Mouse (Mus musculus): ENCODE data around the gene Epb41l1.

Gene Epb41l1

DNA sequence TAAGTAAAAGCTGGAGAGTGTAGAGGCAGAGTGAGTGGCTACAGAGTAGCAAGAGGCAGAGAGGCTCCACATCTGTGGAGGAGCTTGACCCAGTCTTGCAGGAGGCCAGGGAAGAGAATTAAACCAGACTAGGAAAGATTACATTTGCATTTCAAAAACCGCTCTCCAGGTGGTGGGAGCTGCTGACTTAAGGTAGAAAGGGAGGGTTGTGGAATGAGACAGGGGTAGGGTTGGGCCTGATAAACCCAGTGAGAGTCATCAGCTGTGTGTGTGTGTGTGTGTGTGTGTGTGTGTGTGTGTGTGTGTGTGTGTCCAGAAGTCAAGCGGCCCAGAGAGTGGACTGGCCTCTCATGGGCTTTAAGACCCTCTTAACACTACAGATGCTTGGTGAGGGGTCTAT is 4.9 kb downstream of the Epb41l1 start:
- no peak for DNase-seq (ENCODE audit: low spot score)

- DNase-seq (ENCODE audit: low spot score) = no peak
Measured at GRCm38 (mm10) chr2:156426151-156426550, 5.4 kb downstream of the Epb41l1 start.

DNA sequence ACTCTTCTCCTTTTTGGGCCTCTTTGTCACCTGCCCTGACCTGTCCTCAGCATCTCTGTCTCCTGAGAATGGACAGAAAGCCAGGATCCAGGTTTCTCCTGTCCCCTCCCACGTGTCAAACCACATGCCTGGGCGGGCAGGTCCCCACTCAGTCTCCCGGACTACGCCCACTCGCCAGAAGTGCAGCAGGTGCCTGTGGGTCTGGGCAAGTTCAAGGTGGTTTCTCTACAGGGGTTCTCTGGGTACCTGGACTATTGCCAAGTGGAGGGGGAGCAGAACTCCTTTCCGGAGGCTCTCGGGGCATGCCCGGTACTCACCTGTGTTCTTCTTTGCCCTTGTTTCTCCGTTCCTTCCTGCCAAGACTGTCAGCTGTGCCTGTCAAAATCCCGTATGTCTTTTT is 9.1 kb downstream of the Epb41l1 start:
- DNase-seq (ENCODE audit: low spot score) = no peak

DNA sequence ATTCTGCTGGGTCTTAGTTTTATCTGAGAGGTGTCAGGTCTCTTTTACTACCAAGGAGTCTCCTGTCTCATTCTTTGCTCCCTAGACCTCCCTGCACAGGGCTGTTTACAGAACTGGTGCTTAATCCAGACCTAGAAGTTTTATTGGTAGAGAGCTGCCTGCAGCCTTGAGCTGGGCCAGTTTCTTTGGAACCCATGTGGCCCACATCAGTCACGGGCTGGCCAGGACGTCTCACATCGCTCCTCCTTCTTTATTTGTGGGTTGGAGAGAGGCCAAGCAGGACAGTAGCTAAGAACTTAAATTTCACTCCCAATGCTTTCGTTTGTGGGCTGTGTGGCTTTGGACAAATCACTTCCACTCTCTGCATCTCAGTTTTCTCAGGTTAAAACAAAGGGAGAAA is 9.6 kb downstream of the Epb41l1 start:
- peak; percentile 90 for DNase-seq (ENCODE audit: low spot score)

- no peak for DNase-seq (ENCODE audit: low spot score)
Measured at GRCm38 (mm10) chr2:156431409-156431808, 10.7 kb downstream of the Epb41l1 start.

DNA sequence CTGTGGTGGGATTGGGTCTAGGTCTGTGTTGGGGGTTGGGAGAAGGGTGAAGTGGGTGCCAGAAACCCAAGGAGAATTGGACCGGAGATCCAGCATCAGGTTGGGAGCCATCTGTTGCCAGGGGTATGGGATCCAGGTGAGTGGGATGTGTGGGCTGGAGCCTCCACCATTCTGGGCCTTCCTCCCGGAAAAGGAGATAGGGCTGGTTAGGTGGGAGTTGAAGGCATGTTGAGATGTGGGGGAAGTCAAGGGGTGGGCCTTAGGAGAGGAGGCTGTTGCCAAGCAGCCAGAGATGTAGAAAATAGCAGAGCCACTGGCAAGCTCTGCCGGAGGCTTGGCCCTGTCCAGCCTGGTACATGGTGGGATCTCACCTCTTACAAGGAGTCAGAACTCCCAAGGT is 11.4 kb downstream of the Epb41l1 start:
- no peak for DNase-seq (ENCODE audit: low spot score)

DNA sequence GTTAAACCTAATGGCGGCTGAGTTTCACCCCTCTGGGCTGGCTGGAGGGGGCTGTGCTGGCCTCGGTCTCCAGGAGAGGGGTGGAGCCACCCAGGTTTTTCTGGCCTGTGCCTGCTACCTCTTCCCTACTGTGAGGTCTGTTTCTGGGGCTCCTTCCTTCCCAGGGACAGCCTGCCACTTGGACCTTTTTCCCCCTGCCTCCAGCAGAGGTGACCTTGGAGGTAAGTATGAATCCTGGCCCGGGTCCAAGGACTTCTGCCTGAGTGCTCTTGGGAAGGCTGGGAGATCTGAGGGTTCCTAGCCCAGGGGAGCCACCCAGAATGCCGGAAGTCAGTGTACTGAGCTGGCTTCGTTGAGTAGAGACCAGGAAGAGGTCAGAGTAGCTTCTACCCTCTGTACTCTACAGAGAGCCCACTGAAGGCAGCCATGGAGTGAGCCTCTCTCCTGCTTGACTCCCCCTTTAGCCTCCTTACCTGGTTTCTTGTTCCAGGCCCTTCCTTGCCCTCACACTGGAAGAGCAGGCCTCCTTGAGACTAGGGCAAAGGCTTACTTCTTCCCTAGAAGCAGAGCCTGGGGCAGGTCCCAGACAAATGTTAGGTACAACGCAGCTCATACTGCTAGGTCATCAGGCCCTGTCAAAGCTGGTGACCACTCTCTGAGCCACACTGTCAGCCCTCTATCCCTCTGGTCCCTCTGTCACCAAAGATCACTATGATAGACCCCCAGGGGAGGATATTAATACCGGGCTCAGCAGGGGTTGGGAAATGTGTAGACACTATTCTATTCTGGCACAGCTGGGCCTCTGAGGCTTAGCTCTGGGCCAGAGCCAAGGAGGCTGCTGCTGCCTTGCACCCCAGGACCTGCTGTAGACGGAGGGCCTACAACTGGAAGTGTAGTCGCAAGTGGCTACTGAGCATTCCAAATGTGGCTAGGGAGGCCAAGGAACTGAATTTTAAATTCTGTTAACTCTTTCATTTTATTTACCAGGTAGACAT is 12.5 kb downstream of the Epb41l1 start:
- peak; percentile 83 for DNase-seq (ENCODE audit: low spot score)

DNA sequence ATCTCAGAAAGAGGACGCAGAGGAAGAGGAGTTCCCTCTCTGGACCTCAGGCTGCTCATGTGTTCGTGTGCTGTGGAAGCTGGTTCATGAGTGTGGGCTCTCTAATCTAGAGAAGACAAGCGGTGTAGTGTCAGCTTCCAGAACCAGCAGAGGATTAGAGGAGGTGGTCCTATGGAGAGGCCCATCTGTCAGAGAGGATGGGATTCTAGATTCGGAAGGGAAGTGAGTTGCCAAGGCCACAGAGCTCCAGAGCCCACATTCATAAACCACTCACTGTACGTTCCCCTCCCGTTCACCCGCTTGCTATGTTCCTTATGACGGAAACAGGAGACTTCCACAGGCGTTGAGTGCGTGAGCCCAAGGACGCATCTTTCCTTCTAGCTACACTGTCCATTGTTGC is 16.9 kb downstream of the Epb41l1 start:
- no peak for DNase-seq (ENCODE audit: low spot score)

DNA sequence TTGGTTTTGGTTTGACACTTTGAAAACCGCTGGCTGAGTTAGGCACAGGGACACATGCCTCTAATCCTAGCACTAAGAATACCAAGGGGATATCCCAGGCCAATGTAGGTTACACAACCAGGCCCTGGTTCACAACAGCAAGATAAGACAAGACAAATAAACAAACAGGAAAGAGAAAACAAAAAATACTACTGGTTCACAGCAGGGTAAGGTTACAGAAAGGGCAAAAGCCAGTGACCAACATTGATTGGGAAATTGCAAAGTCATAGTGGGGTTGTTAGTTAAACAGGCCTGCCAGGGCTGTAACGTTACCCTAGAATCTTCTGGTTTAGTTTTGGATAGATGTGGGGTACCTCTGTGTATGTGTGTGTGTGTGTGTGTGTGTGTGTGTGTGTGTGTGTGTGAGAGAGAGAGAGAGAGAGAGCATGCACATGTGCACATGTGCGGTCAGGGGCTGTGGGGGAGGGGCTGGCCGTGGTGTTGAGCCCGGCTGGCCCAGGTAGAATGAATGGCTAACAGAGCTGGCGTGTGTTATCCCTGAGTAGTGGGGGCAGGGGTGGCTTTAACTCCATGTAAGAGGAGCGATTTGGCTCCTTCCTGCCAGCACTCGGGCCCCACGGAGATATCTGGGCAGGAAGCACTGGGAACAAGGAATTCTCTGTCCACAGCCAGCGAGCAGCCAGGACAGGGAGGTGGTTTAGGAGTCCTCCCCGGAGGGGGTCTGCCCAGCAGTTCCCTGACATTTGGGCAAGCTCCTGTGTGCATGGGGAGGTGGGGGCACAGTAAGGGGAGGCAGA is 19.2 kb downstream of the Epb41l1 start:
- peak; percentile 79 for DNase-seq (ENCODE audit: low spot score)

DNA sequence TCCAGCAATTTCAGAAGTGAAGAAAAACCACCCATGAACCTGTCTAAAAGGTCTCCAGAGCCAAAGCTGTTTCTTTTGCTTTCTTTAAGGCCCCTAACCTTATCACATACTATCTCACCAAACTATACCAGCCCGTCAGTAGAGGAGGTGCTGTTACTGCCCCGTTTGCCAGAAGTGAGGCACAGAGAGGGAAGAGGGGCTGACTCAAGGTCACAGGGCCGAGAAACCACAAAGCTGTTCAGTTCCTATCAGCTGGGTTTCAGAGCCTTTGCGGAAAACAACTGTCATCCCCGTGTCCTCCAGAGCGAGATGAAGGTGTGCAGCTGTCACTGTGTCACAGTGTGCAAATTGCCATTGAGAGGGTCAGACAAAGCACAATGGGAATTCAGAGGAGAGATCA is 21.2 kb downstream of the Epb41l1 start:
- DNase-seq (ENCODE audit: low spot score) = no peak

DNA sequence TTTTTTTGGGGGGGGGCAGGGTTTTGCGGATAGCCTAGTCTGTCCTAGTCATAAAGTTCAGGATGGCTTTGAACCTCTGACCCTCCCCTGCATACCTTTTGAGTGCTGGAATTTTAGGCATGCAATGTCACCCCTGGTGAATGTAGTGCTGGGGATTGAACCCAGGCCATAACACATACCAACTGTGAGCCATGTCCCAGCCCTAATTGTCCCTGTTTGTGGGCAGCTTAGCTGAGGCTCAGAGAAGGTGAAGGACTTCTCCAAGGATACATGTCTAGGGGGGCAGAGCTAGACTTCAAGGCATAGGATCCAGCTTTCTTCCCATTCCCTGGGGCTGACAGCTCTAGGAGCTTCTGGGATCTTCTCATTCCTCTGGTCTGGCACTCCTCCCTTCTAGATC is 22.6 kb downstream of the Epb41l1 start:
- DNase-seq (ENCODE audit: low spot score) = no peak

- DNase-seq (ENCODE audit: low spot score) = no peak
Measured at GRCm38 (mm10) chr2:156446489-156447035, 25.9 kb downstream of the Epb41l1 start.

DNA sequence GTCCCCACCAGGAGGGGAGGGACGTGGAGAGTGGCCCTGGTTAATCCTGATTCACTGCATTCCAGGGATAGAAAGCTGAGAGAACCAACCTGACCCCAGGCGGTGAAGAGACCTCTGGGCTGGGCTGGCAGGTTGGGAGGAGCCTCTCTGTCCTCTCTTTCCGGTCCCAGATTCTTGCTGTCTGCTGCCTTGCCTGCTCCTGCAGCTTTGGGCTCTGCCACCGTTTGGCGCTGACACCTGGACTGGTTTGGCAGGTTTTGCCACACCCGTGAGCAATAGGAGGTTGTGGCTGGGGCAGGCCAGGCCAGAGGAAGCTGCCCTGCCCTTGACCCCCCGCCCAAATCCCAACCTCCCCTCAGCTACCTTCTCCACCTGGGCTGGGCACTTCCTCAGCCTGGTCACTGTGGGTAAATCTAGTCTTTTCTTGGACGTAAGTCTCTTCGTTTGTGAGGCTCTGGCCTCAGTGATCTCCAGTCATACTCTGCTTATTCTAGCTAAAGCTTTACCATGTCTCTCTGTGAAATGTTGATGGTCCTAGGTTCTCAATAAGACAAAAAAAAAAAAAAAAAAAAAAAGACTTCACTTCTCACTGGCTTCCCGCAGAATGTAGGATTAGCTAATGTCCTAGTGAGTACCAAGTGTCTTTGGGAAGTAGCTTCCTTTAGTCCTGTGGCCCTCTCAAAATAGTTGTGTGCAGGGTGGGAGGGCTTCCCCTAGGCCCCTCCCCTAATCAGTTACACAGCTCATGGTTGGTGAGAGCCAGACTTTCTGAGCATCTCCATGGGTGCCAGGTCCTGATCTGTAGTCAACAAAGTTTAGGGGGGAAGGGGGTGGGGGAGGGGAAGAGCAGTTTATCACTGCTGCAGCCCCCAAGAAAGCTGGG is 26.9 kb downstream of the Epb41l1 start:
- DNase-seq (ENCODE audit: low spot score) = no peak

GRCm38 (mm10) chr2:156451225-156452148 is 30.8 kb downstream of the Epb41l1 start:
- no peak for DNase-seq (ENCODE audit: low spot score)

- no peak for DNase-seq (ENCODE audit: low spot score)
Measured at GRCm38 (mm10) chr2:156452149-156452536, 31.4 kb downstream of the Epb41l1 start.

DNA sequence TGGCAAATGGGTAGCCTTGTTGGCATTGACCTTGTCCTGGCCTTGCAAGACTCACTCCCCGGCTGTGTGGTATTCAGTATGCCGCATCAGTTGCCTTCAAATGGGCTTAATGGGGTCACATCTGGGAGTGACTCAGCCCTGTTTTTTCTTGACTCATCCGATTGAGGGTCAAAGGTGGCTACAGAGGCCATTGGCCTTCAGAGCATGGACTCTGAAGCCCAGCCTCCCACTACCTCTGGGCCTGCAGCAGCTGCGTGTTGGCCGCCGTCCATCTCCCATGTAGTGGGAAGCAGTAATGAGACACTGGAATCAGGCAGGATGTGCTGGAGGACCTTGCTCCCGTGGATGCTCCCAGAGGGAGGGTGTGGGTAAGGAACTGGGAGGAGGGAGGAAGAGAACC is 33.1 kb downstream of the Epb41l1 start:
- DNase-seq (ENCODE audit: low spot score) = peak; percentile 43

DNA sequence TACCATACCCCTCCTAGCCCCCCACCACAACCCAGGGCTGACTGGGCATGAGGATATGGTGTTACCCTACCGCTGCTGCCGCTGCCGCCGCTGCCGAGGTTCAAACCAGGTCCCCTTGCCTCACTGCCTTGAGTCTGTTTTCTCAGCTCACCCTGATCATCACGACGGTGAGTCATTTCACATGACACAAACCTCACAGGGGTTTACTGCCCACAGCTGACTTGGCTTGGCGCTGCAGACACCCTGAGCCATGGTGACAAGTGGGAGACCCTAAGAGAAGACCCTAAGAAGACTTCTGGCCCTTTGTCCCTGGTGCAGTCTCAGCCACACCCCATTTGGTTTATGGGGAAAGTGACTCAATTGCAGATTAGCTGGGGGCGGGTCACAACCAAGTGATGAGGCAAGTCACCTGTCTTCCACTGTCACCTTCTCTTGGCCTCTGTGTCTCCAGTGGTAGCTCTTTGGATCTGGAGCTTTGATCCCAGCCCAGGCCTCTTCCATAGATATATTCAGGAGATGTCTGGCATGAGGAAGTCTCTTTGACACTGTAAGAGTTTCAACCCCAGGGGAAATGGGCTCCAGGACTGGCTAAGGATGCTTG is 34.9 kb downstream of the Epb41l1 start:
- no peak for DNase-seq (ENCODE audit: low spot score)

GRCm38 (mm10) chr2:156456386-156457342 is 36.0 kb downstream of the Epb41l1 start:
- no peak for DNase-seq (ENCODE audit: low spot score)

DNA sequence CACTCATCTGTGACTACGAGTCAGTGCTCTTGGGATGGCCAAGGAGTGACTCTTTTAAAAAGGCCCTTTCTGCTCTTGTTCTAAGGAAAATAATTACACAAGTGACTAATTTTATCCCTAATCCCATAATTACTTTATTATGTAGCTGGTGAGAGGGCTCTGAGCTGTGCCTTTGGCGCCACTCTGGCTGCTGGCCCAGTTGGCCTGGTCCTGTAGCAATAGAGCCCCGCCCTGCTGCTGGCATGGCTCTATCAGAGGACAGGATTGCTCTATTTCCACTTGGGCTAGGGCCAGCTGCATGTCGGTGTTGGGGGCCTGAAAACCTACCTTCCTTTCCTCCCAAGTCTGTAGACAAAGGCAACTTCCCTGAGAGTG is 36.6 kb downstream of the Epb41l1 start:
- peak; percentile 59 for DNase-seq (ENCODE audit: low spot score)

All from adipocyte (in vitro differentiated cells).